Mouse (Mus musculus) heart, adult 2 months (tissue): ENCODE results near the gene P2ry1.

ENCODE experiments used
- CTCF ChIP-seq: fragments of 200-600 bp; IDR thresholded peaks from 2 replicates; pipeline ENCODE4 v1.8.1; 2022; ENCODE audit warnings: antibody characterized with exemption, mild to moderate bottlenecking, moderate library complexity
- EP300 ChIP-seq: fragments of 200-500 bp; IDR thresholded peaks from 2 replicates; pipeline ENCODE4 v1.6.1; 2011; ENCODE audit warnings: low read depth, low read length, control low read depth; ENCODE audit not compliant: insufficient read depth
- POLR2A ChIP-seq: fragments of 200-500 bp; IDR thresholded peaks from 2 replicates; pipeline ENCODE4 v1.6.1; 2011; ENCODE audit warnings: mild to moderate bottlenecking, low read depth, low read length, control low read depth; ENCODE audit not compliant: insufficient read depth

GRCm38 (mm10) chr3:61016733-61017132 is 14.1 kb downstream of the P2ry1 start:
- TF ChIP-seq POLR2A (no peak), CTCF (no peak), EP300 (no peak)
